Mouse (Mus musculus) heart, postnatal 0 days (tissue): ENCODE data around the gene Nos1ap.

Experiments
- CTCF ChIP-seq: IDR thresholded peaks from 2 replicates; pipeline ENCODE4 v1.5.1; 2016; ENCODE audit warnings: antibody characterized with exemption, control low read depth, low read depth
- EP300 ChIP-seq: IDR thresholded peaks from 2 replicates; pipeline ENCODE4 v1.6.1; 2016; ENCODE audit warnings: antibody characterized with exemption, low read depth

- TF ChIP-seq CTCF, result no peak
- TF ChIP-seq EP300, result no peak
Measured at GRCm38 (mm10) chr1:170590041-170590360, 340 bp upstream of the Nos1ap start.
